Mouse (Mus musculus): ENCODE data around the gene Tmprss4. TPM values are rescaled to one million over a fixed set of nuclear protein-coding genes. Genes with fewer than 3 reads are reported as not detected.

Gene Tmprss4
- total RNA-seq, 2 experiments from 2014 or later, result not detected

GRCm38 (mm10) chr9:45142686-45143085 lies 61.2 kb downstream of the Tmprss4 start:
- no peak for DNase-seq (ENCODE audit: low spot score)
- intact Hi-C loops (cut with DNase I), result loop anchor here (10.0 kb wide), 1 partner anchor 242 kb away; no protein-coding TSS in a partner anchor

- intact Hi-C loops (cut with DNase I), result loop anchor here (10.0 kb wide), 1 partner anchor 244 kb away; no protein-coding TSS in a partner anchor
- DNase-seq (ENCODE audit: low spot score), result no peak
These were observed 62.9 kb downstream of the Tmprss4 start for GRCm38 (mm10) chr9:45140945-45141344.

GRCm38 (mm10) chr9:45139082-45139481 lies 64.8 kb downstream of the Tmprss4 start:
- intact Hi-C loops (cut with DNase I), result no loop called here
- DNase-seq (ENCODE audit: low spot score), result no peak

GRCm38 (mm10) chr9:45138191-45139032 lies 65.5 kb downstream of the Tmprss4 start, which contains the start of gene Scn4b:
Scn4b (plus strand) TSS chr9:45138395.
- no peak for DNase-seq (ENCODE audit: low spot score)
- intact Hi-C loops (cut with DNase I), result no loop called here

GRCm38 (mm10) chr9:45136442-45137169 lies 67.3 kb downstream of the Tmprss4 start:
- DNase-seq (ENCODE audit: low spot score), result no peak
- intact Hi-C loops (cut with DNase I), result no loop called here

- intact Hi-C loops (cut with DNase I), result no loop called here
- no peak for DNase-seq (ENCODE audit: low spot score)
These were observed 70.2 kb downstream of the Tmprss4 start for GRCm38 (mm10) chr9:45133484-45134310.

GRCm38 (mm10) chr9:45130119-45130518 lies 73.8 kb downstream of the Tmprss4 start:
- intact Hi-C loops (cut with DNase I), result no loop called here

GRCm38 (mm10) chr9:45126941-45127340 lies 77.0 kb downstream of the Tmprss4 start:
- DNase-seq (ENCODE audit: low spot score), result no peak
- intact Hi-C loops (cut with DNase I), result no loop called here

More at GRCm38 (mm10) chr9:45130119-45130518, 73.8 kb downstream of the Tmprss4 start:
- DNase-seq (ENCODE audit: low spot score), result no peak

GRCm38 (mm10) chr9:45125211-45125610 lies 78.7 kb downstream of the Tmprss4 start:
- DNase-seq (ENCODE audit: low spot score), result no peak
- intact Hi-C loops (cut with DNase I), result no loop called here

Other genes with a start within 250 kb of the Tmprss4 start
- gene Ube4a, start 238.5 kb downstream of the Tmprss4 start, total RNA-seq (2021), result 10 to 100 TPM; 37.4 to 38.3 TPM
- not detected for gene Cd3g, start 223.7 kb downstream of the Tmprss4 start, total RNA-seq (2021)
- gene Cd3d, start 222.3 kb downstream of the Tmprss4 start, total RNA-seq (2021), result under 1 TPM; 0.16 to 0.34 TPM
- under 1 TPM; 0.36 to 0.57 TPM for gene Cd3e, start 194.5 kb downstream of the Tmprss4 start, total RNA-seq (2021)
- 1 to 10 TPM in 1 of 2 experiments, under 1 TPM in 1; 0.81 to 1.0 TPM for gene Mpzl2, start 164.3 kb downstream of the Tmprss4 start, total RNA-seq (2021)
- gene Mpzl3, start 148.9 kb downstream of the Tmprss4 start, total RNA-seq (2021), result 1 to 10 TPM; 1.5 to 2.6 TPM
- gene Jaml, start 124.9 kb downstream of the Tmprss4 start, total RNA-seq (2021), result under 1 TPM; 0.26 to 0.84 TPM
- 1 to 10 TPM; 1.1 TPM for gene Scn2b, start 86.3 kb downstream of the Tmprss4 start, total RNA-seq (2021)
- 1 to 10 TPM; 2.5 to 2.8 TPM for gene Scn4b, start 65.7 kb downstream of the Tmprss4 start, total RNA-seq (2021)
- not detected for gene BC049352, start 22.1 kb downstream of the Tmprss4 start, total RNA-seq (2021)
- 1 to 10 TPM; 2.2 to 2.3 TPM for gene Il10ra, start 65.1 kb upstream of the Tmprss4 start, total RNA-seq (2021)
- 1 to 10 TPM; 3.6 to 3.7 TPM for gene Tmprss13, start 115.0 kb upstream of the Tmprss4 start, total RNA-seq (2021)
- 10 to 100 TPM; 16.2 to 17.2 TPM for gene Fxyd6, start 166.1 kb upstream of the Tmprss4 start, total RNA-seq (2021)
- 1 to 10 TPM; 1.5 to 2.7 TPM for gene Fxyd2, start 195.6 kb upstream of the Tmprss4 start, total RNA-seq (2021)
- not detected for gene Dscaml1, start 222.5 kb upstream of the Tmprss4 start, total RNA-seq (2021)